In the genomic region with DNA sequence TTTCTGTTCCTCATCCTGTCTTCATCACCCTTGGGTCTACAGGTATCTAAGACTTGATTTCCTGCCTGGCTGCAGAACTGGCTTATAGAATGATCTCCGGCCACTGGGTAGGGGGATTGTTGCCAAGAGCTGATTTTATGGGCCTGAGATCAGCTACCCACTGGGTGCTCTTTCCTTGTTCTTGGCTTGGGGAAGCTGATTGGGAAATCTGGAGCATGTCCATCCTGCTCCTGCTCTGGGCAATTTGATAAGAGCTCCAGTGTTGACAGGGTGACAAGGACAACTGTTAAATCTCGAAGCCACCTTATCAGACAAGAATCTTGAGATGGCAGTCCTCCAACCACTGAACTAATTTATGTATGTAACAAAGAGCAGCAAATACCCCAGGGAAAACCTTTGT, we compare ENCODE assay signal across 13 mouse cellular contexts.
DNase-seq lines count a peak whose midpoint lies in the region; ATAC-seq and TF ChIP-seq lines count a peak whose summit lies in the region.
"Had no signal": no experiment of that assay in that cellular context is flagged by ENCODE, and none has a peak within 500 bp of the region (broad histone marks: within the 10 kb centered on the region; RNA-seq: fewer than 3 reads in every experiment).

No protein-coding gene starts in this region.

- TF ChIP-seq EP300 in heart, adult 2 months (IDR thresholded peaks at IDR 0.05; ENCODE audit: insufficient read depth, low read depth, low read length) = 0 out of 2 replicates have a peak, but pooled peaks have one; percentile 28

- no peak for TF ChIP-seq CTCF in heart, adult 2 months (IDR thresholded peaks at IDR 0.05)
- TF ChIP-seq CTCF in midbrain, postnatal 0 days (IDR thresholded peaks at IDR 0.05) = no peak

- no peak overlapping the region for H3K9ac ChIP-seq in heart, adult 2 months (ENCODE audit: low read depth, low read length)
- no peak overlapping the region for H3K9ac ChIP-seq in midbrain, postnatal 0 days (replicated peaks; ENCODE audit: low read length, poor library complexity, severe bottlenecking)
- no peak overlapping the region for H3K9ac ChIP-seq in forebrain, embryonic 15.5 days (replicated peaks)
- H3K9ac ChIP-seq: heart, embryonic 15.5 days; liver, embryonic 15.5 days; midbrain, embryonic 12.5 days; neural tube, embryonic 15.5 days had no signal

- intact Hi-C loops in heart, adult 2 months (cut with DNase I) = no loop called here
- intact Hi-C loops in heart, postnatal 10 days (cut with DNase I) = no loop called here

- H3K4me2 ChIP-seq in midbrain, postnatal 0 days (ENCODE audit: low read depth, low read length, poor library complexity, severe bottlenecking) = no peak overlapping the region
- H3K4me2 ChIP-seq in forebrain, embryonic 15.5 days (replicated peaks) = no peak overlapping the region
- H3K4me2 ChIP-seq: heart, embryonic 15.5 days; liver, embryonic 15.5 days; midbrain, embryonic 12.5 days; neural tube, embryonic 15.5 days had no signal

- H3K4me3 ChIP-seq in heart, adult 2 months = no peak overlapping the region
- H3K4me3 ChIP-seq in midbrain, postnatal 0 days (ENCODE audit: low read depth, low read length) = no peak overlapping the region
- no peak overlapping the region for H3K4me3 ChIP-seq in forebrain, embryonic 15.5 days
- H3K4me3 ChIP-seq: embryonic facial prominence, embryonic 10.5 days; heart, embryonic 15.5 days; liver, embryonic 15.5 days; midbrain, embryonic 12.5 days; neural tube, embryonic 15.5 days had no signal

- no peaks in the 10 kb centered on the region for H3K36me3 ChIP-seq in heart, adult 2 months (ENCODE audit: control insufficient read depth, insufficient read depth, low read length)
- no peaks in the 10 kb centered on the region for H3K36me3 ChIP-seq in midbrain, postnatal 0 days (ENCODE audit: insufficient read depth, low read length)
- no peaks in the 10 kb centered on the region for H3K36me3 ChIP-seq in forebrain, embryonic 15.5 days
- H3K36me3 ChIP-seq: embryonic facial prominence, embryonic 10.5 days; heart, embryonic 15.5 days; liver, embryonic 15.5 days; midbrain, embryonic 12.5 days; neural tube, embryonic 15.5 days had no signal

- peaks cover 8% of the 10 kb centered on the region for H3K4me1 ChIP-seq in heart, adult 2 months (ENCODE audit: control insufficient read depth, insufficient read depth, low read length)
- H3K4me1 ChIP-seq in midbrain, postnatal 0 days (ENCODE audit: insufficient read depth, low read length) = no peaks in the 10 kb centered on the region
- no peaks in the 10 kb centered on the region for H3K4me1 ChIP-seq in forebrain, embryonic 15.5 days
- H3K4me1 ChIP-seq: midbrain, embryonic 12.5 days; neural tube, embryonic 15.5 days had no signal

- H3K27me3 ChIP-seq in heart, adult 2 months (ENCODE audit: control insufficient read depth, insufficient read depth, low read length) = no peaks in the 10 kb centered on the region
- H3K27me3 ChIP-seq in midbrain, postnatal 0 days (ENCODE audit: insufficient read depth, low read length) = no peaks in the 10 kb centered on the region
- H3K27me3 ChIP-seq in forebrain, embryonic 15.5 days = no peaks in the 10 kb centered on the region
- H3K27me3 ChIP-seq: heart, embryonic 15.5 days; liver, embryonic 15.5 days; midbrain, embryonic 12.5 days; neural tube, embryonic 15.5 days had no signal

- H3K9me3 ChIP-seq in midbrain, postnatal 0 days (ENCODE audit: low read length) = no peaks in the 10 kb centered on the region
- no peaks in the 10 kb centered on the region for H3K9me3 ChIP-seq in forebrain, embryonic 15.5 days
- H3K9me3 ChIP-seq: embryonic facial prominence, embryonic 10.5 days; heart, embryonic 15.5 days; liver, embryonic 15.5 days; midbrain, embryonic 12.5 days; neural tube, embryonic 15.5 days had no signal

- no peak overlapping the region for H3K27ac ChIP-seq in heart, adult 2 months
- no peak overlapping the region for H3K27ac ChIP-seq in midbrain, postnatal 0 days (ENCODE audit: low read depth, low read length)
- no peak overlapping the region for H3K27ac ChIP-seq in forebrain, embryonic 15.5 days (replicated peaks)
- H3K27ac ChIP-seq: embryonic facial prominence, embryonic 10.5 days; heart, embryonic 15.5 days; liver, embryonic 15.5 days; midbrain, embryonic 12.5 days; neural tube, embryonic 15.5 days had no signal

- no peak for TF ChIP-seq POLR2A in heart, adult 2 months (IDR thresholded peaks at IDR 0.05; ENCODE audit: insufficient read depth, low read depth, low read length)

- peak in 1 of 2 experiments; percentile 57 for DNase-seq in heart, adult 2 months
- DNase-seq in heart, postnatal 10 days = no peak
- DNase-seq in lung, postnatal 14 days = peak; percentile 2
- DNase-seq in lung, postnatal 36 days = no peak
- peak; percentile 58 for DNase-seq in midbrain, postnatal 0 days (ENCODE audit: low spot score)
- DNase-seq: right cerebral cortex, postnatal 25 days had no signal

- ATAC-seq in cerebellum, adult (ENCODE audit: insufficient number of reproducible peaks, low FRiP score, low TSS enrichment) = peak; percentile 86
- ATAC-seq in midbrain, postnatal 0 days (ENCODE audit: low FRiP score) = no peak
- no peak for ATAC-seq in forebrain, embryonic 15.5 days (replicated peaks)

- H3K79me2 ChIP-seq in heart, adult 2 months (replicated peaks; ENCODE audit: control insufficient read depth, insufficient read depth, low read length) = no peaks in the 10 kb centered on the region

- WGBS in heart, adult 2 months = 3% methylated on average over 2 of the region's 2 CpGs
- WGBS in midbrain, postnatal 0 days = 61% methylated on average over 2 of the region's 2 CpGs
- WGBS in forebrain, embryonic 15.5 days = 72% methylated on average over 2 of the region's 2 CpGs

Comparison
In these comparisons a context has a peak if more than half of its experiments do, and no peak if none do; other contexts are left out.
1. DNase-seq: peak in lung, postnatal 14 days (single experiment) and midbrain, postnatal 0 days (single experiment); none in heart, postnatal 10 days (0 of 2) and lung, postnatal 36 days (single experiment).